Mouse (Mus musculus): ENCODE measurements around the gene Zfp651. TPM values are rescaled to one million over a fixed set of nuclear protein-coding genes. Genes with fewer than 3 reads are reported as not detected.

Zfp651 gene
- polyA plus RNA-seq (2015; fragmentation: Nextera tagmentation; extraction: Ambion mirVana) = 0.50 and 0.89 TPM in 2 replicates

GRCm38 (mm10) chr9:121759091-121760081 is at the start of gene Zfp651:
Gene Zfp651, plus strand, starts transcription at chr9:121759330.
- Histone ChIP-seq H3K9me3 (replicated peaks; ENCODE audit: control insufficient read depth, low read length) (no peaks in the 10 kb centered on the region), H3K27ac (ENCODE audit: low read length) (no peak within 1 kb of the TSS), H3K27me3 (ENCODE audit: control insufficient read depth, insufficient read depth, low read depth, low read length) (peaks cover 35% of the 10 kb centered on the region)

GRCm38 (mm10) chr9:121709898-121710583 is 49.1 kb upstream of the Zfp651 start, which contains the start of gene Ss18l2:
Gene Ss18l2, plus strand, starts transcription at chr9:121710329.
- Histone ChIP-seq H3K9ac (ENCODE audit: low read depth, low read length) (peak within 1 kb of the TSS; percentile 84), H3K4me2 (ENCODE audit: low read depth, low read length) (peak within 1 kb of the TSS; percentile 84), H3K27ac (ENCODE audit: low read length) (peak within 1 kb of the TSS; percentile 95), H3K4me3 (ENCODE audit: low read depth, low read length) (peak within 1 kb of the TSS; percentile 94), H3K4me1 (ENCODE audit: control insufficient read depth, low read depth, low read length) (peaks cover 41% of the 10 kb centered on the region), H3K27me3 (ENCODE audit: control insufficient read depth, insufficient read depth, low read depth, low read length) (no peaks in the 10 kb centered on the region), H3K36me3 (ENCODE audit: control insufficient read depth, insufficient read depth) (peaks cover 8% of the 10 kb centered on the region), H3K9me3 (replicated peaks; ENCODE audit: control insufficient read depth, low read length) (no peaks in the 10 kb centered on the region)
- ATAC-seq (ENCODE audit: low read depth) = peak; percentile 95
- WGBS (ENCODE audit: insufficient replicate concordance) = 3% methylated on average over 37 of the region's 37 CpGs

More at GRCm38 (mm10) chr9:121759091-121760081, at the start of gene Zfp651:
- peak within 1 kb of the TSS; percentile 57 for H3K9ac ChIP-seq (ENCODE audit: low read depth, low read length)
- under 1% methylated on average over 90 of the region's 97 CpGs for WGBS (ENCODE audit: insufficient replicate concordance)
- H3K4me1 ChIP-seq (ENCODE audit: control insufficient read depth, low read depth, low read length) = peaks cover 7% of the 10 kb centered on the region
- peak; percentile 59 for ATAC-seq (ENCODE audit: low read depth)
- H3K36me3 ChIP-seq (ENCODE audit: control insufficient read depth, insufficient read depth) = peaks cover 10% of the 10 kb centered on the region
- peak within 1 kb of the TSS; percentile 62 for H3K4me3 ChIP-seq (ENCODE audit: low read depth, low read length)
- H3K4me2 ChIP-seq (ENCODE audit: low read depth, low read length) = peak within 1 kb of the TSS; percentile 68

GRCm38 (mm10) chr9:121710584-121710975 is 48.5 kb upstream of the Zfp651 start:
- H3K4me1 ChIP-seq (ENCODE audit: control insufficient read depth, low read depth, low read length) = peaks cover 35% of the 10 kb centered on the region
- under 1% methylated on average over 18 of the region's 18 CpGs for WGBS (ENCODE audit: insufficient replicate concordance)

GRCm38 (mm10) chr9:121717048-121717447 is 42.1 kb upstream of the Zfp651 start:
- WGBS (ENCODE audit: insufficient replicate concordance) = 70% methylated on average over 2 of the region's 2 CpGs
- Histone ChIP-seq H3K36me3 (ENCODE audit: control insufficient read depth, insufficient read depth) (peaks cover 8% of the 10 kb centered on the region), H3K4me1 (ENCODE audit: control insufficient read depth, low read depth, low read length) (peaks cover 21% of the 10 kb centered on the region), H3K27ac (ENCODE audit: low read length) (no peak overlapping the region), H3K9me3 (replicated peaks; ENCODE audit: control insufficient read depth, low read length) (no peaks in the 10 kb centered on the region), H3K9ac (ENCODE audit: low read depth, low read length) (no peak overlapping the region), H3K27me3 (ENCODE audit: control insufficient read depth, insufficient read depth, low read depth, low read length) (no peaks in the 10 kb centered on the region), H3K4me3 (ENCODE audit: low read depth, low read length) (no peak overlapping the region), H3K4me2 (ENCODE audit: low read depth, low read length) (no peak overlapping the region)
- ATAC-seq (ENCODE audit: low read depth) = no peak

More at GRCm38 (mm10) chr9:121710584-121710975, 48.5 kb upstream of the Zfp651 start:
- peak overlapping the region; percentile 84 for H3K9ac ChIP-seq (ENCODE audit: low read depth, low read length)
- H3K27ac ChIP-seq (ENCODE audit: low read length) = peak overlapping the region; percentile 95
- H3K27me3 ChIP-seq (ENCODE audit: control insufficient read depth, insufficient read depth, low read depth, low read length) = no peaks in the 10 kb centered on the region
- peak overlapping the region; percentile 94 for H3K4me3 ChIP-seq (ENCODE audit: low read depth, low read length)
- ATAC-seq (ENCODE audit: low read depth) = peak; percentile 64
- no peaks in the 10 kb centered on the region for H3K9me3 ChIP-seq (replicated peaks; ENCODE audit: control insufficient read depth, low read length)
- H3K4me2 ChIP-seq (ENCODE audit: low read depth, low read length) = peak overlapping the region; percentile 84
- peaks cover 8% of the 10 kb centered on the region for H3K36me3 ChIP-seq (ENCODE audit: control insufficient read depth, insufficient read depth)

GRCm38 (mm10) chr9:121718070-121718705 is 40.9 kb upstream of the Zfp651 start:
- Histone ChIP-seq H3K27ac (ENCODE audit: low read length) (peak overlapping the region; percentile 92), H3K4me2 (ENCODE audit: low read depth, low read length) (peak overlapping the region; percentile 96), H3K9ac (ENCODE audit: low read depth, low read length) (peak overlapping the region; percentile 74), H3K27me3 (ENCODE audit: control insufficient read depth, insufficient read depth, low read depth, low read length) (no peaks in the 10 kb centered on the region), H3K36me3 (ENCODE audit: control insufficient read depth, insufficient read depth) (peaks cover under 1% of the 10 kb centered on the region; the same call in 1 of the 2 replicates), H3K9me3 (replicated peaks; ENCODE audit: control insufficient read depth, low read length) (no peaks in the 10 kb centered on the region), H3K4me3 (ENCODE audit: low read depth, low read length) (peak overlapping the region; percentile 97), H3K4me1 (ENCODE audit: control insufficient read depth, low read depth, low read length) (peaks cover 18% of the 10 kb centered on the region)
- 60% methylated on average over 15 of the region's 15 CpGs for WGBS (ENCODE audit: insufficient replicate concordance)
- no peak for ATAC-seq (ENCODE audit: low read depth)

GRCm38 (mm10) chr9:121718792-121719318 is 40.3 kb upstream of the Zfp651 start, which contains the start of gene Nktr:
Gene Nktr, plus strand, starts transcription at chr9:121719169.
- peak; percentile 97 for ATAC-seq (ENCODE audit: low read depth)
- no peaks in the 10 kb centered on the region for H3K9me3 ChIP-seq (replicated peaks; ENCODE audit: control insufficient read depth, low read length)
- under 1% methylated on average over 61 of the region's 61 CpGs for WGBS (ENCODE audit: insufficient replicate concordance)
- H3K36me3 ChIP-seq (ENCODE audit: control insufficient read depth, insufficient read depth) = no peaks in the 10 kb centered on the region
- no peaks in the 10 kb centered on the region for H3K27me3 ChIP-seq (ENCODE audit: control insufficient read depth, insufficient read depth, low read depth, low read length)
- peak within 1 kb of the TSS; percentile 97 for H3K4me3 ChIP-seq (ENCODE audit: low read depth, low read length)
- H3K4me1 ChIP-seq (ENCODE audit: control insufficient read depth, low read depth, low read length) = peaks cover 18% of the 10 kb centered on the region
- H3K27ac ChIP-seq (ENCODE audit: low read length) = peak within 1 kb of the TSS; percentile 98
- peak within 1 kb of the TSS; percentile 98 for H3K4me2 ChIP-seq (ENCODE audit: low read depth, low read length)
- peak within 1 kb of the TSS; percentile 94 for H3K9ac ChIP-seq (ENCODE audit: low read depth, low read length)

- WGBS (ENCODE audit: insufficient replicate concordance) = under 1% methylated on average over 81 of the region's 87 CpGs
- H3K9me3 ChIP-seq (replicated peaks; ENCODE audit: control insufficient read depth, low read length) = no peaks in the 10 kb centered on the region
- peaks cover 18% of the 10 kb centered on the region for H3K4me1 ChIP-seq (ENCODE audit: control insufficient read depth, low read depth, low read length)
- no peaks in the 10 kb centered on the region for H3K36me3 ChIP-seq (ENCODE audit: control insufficient read depth, insufficient read depth)
- peak overlapping the region; percentile 98 for H3K4me2 ChIP-seq (ENCODE audit: low read depth, low read length)
- ATAC-seq (ENCODE audit: low read depth) = peak; percentile 35
- H3K9ac ChIP-seq (ENCODE audit: low read depth, low read length) = peak overlapping the region; percentile 94
- H3K27me3 ChIP-seq (ENCODE audit: control insufficient read depth, insufficient read depth, low read depth, low read length) = no peaks in the 10 kb centered on the region
- peak overlapping the region; percentile 98 for H3K27ac ChIP-seq (ENCODE audit: low read length)
- H3K4me3 ChIP-seq (ENCODE audit: low read depth, low read length) = peak overlapping the region; percentile 97
These were observed 39.5 kb upstream of the Zfp651 start for GRCm38 (mm10) chr9:121719347-121720331.
